Comparison of ENCODE assay signal across 9 mouse cellular contexts in the genomic region with DNA sequence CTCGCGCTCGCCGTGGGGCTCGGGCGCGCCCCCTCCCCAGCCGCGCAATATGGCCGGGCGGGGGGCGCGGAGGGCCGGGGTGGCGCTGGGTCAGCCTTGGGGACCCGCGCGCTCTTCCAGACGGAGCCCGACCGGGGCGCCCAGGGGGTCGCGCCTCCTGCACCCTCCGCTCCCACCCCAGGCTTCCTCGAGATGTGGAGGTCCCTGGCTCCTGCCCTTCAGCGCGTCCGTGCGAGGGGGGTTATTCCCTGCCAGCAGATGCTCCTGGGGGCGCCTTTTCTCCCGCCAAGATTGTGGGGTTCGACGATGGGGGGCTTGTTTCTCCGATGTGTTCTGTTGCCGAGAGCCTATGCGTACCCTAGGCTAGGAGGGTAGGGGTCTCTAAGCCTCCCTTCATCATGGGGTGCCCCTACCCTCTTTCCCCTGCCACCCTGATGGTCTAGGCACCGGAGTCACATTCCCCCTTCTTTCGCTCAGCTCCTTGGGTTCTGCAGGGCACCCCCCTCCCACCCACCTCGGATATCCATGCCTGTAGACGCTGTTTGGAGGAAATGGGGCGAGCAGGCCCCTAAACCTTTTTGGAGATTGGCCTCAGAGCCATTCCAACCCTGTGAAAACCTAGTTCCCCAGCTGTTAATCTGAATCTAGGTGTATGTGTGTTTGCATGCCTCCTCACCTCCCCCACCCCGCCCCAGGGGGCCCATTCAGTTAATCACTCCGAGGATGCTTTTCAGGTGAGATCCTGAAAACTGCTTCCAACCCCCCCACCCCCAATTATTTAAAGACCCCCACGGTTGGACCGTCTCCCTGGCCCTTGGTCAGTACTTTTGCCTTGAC. TPM values are rescaled to one million over a fixed set of nuclear protein-coding genes. Genes with fewer than 3 reads are reported as not detected.
A peak's percentile ranks its signal among the peaks of the same experiment; 100 is the strongest.
DNase-seq lines count a peak whose midpoint lies in the region; ATAC-seq and TF ChIP-seq lines count a peak whose summit lies in the region.
"Had no signal": no experiment of that assay in that cellular context is flagged by ENCODE, and none has a peak within 500 bp of the region (broad histone marks: within the 10 kb centered on the region; RNA-seq: fewer than 3 reads in every experiment).

No protein-coding gene starts in this region.

- WGBS in heart, embryonic 10.5 days, result 1% methylated on average over 45 of the region's 46 CpGs
- 2% methylated on average over 38 of the region's 46 CpGs for WGBS in forebrain, postnatal 0 days
- 1% methylated on average over 23 of the region's 46 CpGs for WGBS in limb, embryonic 12.5 days
- under 1% methylated on average over 38 of the region's 46 CpGs for WGBS in neural tube, embryonic 15.5 days

- H3K27ac ChIP-seq in heart, embryonic 10.5 days, result peak overlapping the region; percentile 98
- peak overlapping the region; percentile 85 for H3K27ac ChIP-seq in forebrain, postnatal 0 days (ENCODE audit: low read depth, low read length)
- peak overlapping the region; percentile 85 for H3K27ac ChIP-seq in limb, embryonic 12.5 days
- H3K27ac ChIP-seq in neural tube, embryonic 15.5 days (replicated peaks), result peak overlapping the region; percentile 89

- no peaks in the 10 kb centered on the region for H3K36me3 ChIP-seq in heart, embryonic 10.5 days
- no peaks in the 10 kb centered on the region for H3K36me3 ChIP-seq in forebrain, postnatal 0 days (ENCODE audit: insufficient read depth)
- H3K36me3 ChIP-seq in limb, embryonic 12.5 days, result no peaks in the 10 kb centered on the region
- H3K36me3 ChIP-seq in neural tube, embryonic 15.5 days, result no peaks in the 10 kb centered on the region

- H3K9me3 ChIP-seq in heart, embryonic 10.5 days, result no peaks in the 10 kb centered on the region
- H3K9me3 ChIP-seq in forebrain, postnatal 0 days (ENCODE audit: low read length), result no peaks in the 10 kb centered on the region
- H3K9me3 ChIP-seq in limb, embryonic 12.5 days, result no peaks in the 10 kb centered on the region
- H3K9me3 ChIP-seq in neural tube, embryonic 15.5 days (replicated peaks), result no peaks in the 10 kb centered on the region

- H3K4me1 ChIP-seq in heart, embryonic 10.5 days, result peaks cover 56% of the 10 kb centered on the region
- peaks cover 23% of the 10 kb centered on the region for H3K4me1 ChIP-seq in forebrain, postnatal 0 days (ENCODE audit: insufficient read depth)
- peaks cover 47% of the 10 kb centered on the region for H3K4me1 ChIP-seq in limb, embryonic 12.5 days (replicated peaks)
- peaks cover 53% of the 10 kb centered on the region for H3K4me1 ChIP-seq in neural tube, embryonic 15.5 days

- peak overlapping the region; percentile 82 for H3K4me2 ChIP-seq in forebrain, postnatal 0 days (ENCODE audit: low read depth)
- H3K4me2 ChIP-seq in limb, embryonic 12.5 days, result peak overlapping the region; percentile 92
- peak overlapping the region; percentile 78 for H3K4me2 ChIP-seq in neural tube, embryonic 15.5 days

- peak overlapping the region; percentile 97 for H3K4me3 ChIP-seq in heart, embryonic 10.5 days
- H3K4me3 ChIP-seq in forebrain, postnatal 0 days (ENCODE audit: low read depth, low read length), result peak overlapping the region; percentile 90
- peak overlapping the region; percentile 90 for H3K4me3 ChIP-seq in limb, embryonic 12.5 days (replicated peaks)
- peak overlapping the region; percentile 84 for H3K4me3 ChIP-seq in neural tube, embryonic 15.5 days (replicated peaks)

- peaks cover 14% of the 10 kb centered on the region; the same call in 1 of the 2 replicates for H3K27me3 ChIP-seq in heart, embryonic 10.5 days (ENCODE audit: insufficient read depth, poor library complexity, severe bottlenecking)
- no peaks in the 10 kb centered on the region for H3K27me3 ChIP-seq in forebrain, postnatal 0 days (ENCODE audit: insufficient read depth, low read length)
- H3K27me3 ChIP-seq in limb, embryonic 12.5 days, result peaks cover 10% of the 10 kb centered on the region
- H3K27me3 ChIP-seq in neural tube, embryonic 15.5 days (replicated peaks), result 0 out of 2 replicates have a peak, but pooled peaks cover 6% of the 10 kb centered on the region

- peak overlapping the region; percentile 91 for H3K9ac ChIP-seq in forebrain, postnatal 0 days
- peak overlapping the region; percentile 95 for H3K9ac ChIP-seq in limb, embryonic 12.5 days (replicated peaks)
- peak overlapping the region; percentile 90 for H3K9ac ChIP-seq in neural tube, embryonic 15.5 days (replicated peaks)

- no peak for TF ChIP-seq CTCF in brain, embryonic 14.5 days (IDR thresholded peaks at IDR 0.05; ENCODE audit: borderline replicate concordance, extremely low read depth, insufficient read depth, insufficient read length)
- no peak; the same call in 1 of the 2 replicates for TF ChIP-seq CTCF in forebrain, postnatal 0 days (IDR thresholded peaks at IDR 0.05; ENCODE audit: low read depth)

- peak; percentile 47 for ATAC-seq in forebrain, postnatal 0 days
- ATAC-seq in limb, embryonic 12.5 days (ENCODE audit: insufficient number of reproducible peaks, insufficient read depth, low FRiP score, low TSS enrichment, low read depth), result peak; percentile 48
- peak; percentile 73 for ATAC-seq in neural tube, embryonic 15.5 days (ENCODE audit: low FRiP score)

- DNase-seq in heart, embryonic 10.5 days (ENCODE audit: low spot score), result no peak
- no peak for DNase-seq in heart, adult 8-10 months (ENCODE audit: low spot score)
- peak; percentile 31 for DNase-seq in brain, embryonic 14.5 days (ENCODE audit: low read depth)
- peak; percentile 46 for DNase-seq in forebrain, postnatal 0 days
- no peak for DNase-seq in layer of hippocampus, postnatal 36 days
- no peak for DNase-seq in urinary bladder, adult 18-20 months (ENCODE audit: low spot score in 2 of 2)

- no peak for TF ChIP-seq POLR2A in brain, embryonic 14.5 days (IDR thresholded peaks at IDR 0.05; ENCODE audit: borderline replicate concordance, extremely low read depth, insufficient read depth, insufficient read length, poor library complexity, severe bottlenecking)

RNA-seq across cellular contexts. Expression of gene Acvr1b, which starts 0.6 kb away (rescaled TPM):
- polyA plus RNA-seq in heart, embryonic 10.5 days (2016; fragmentation: Nextera tagmentation; extraction: Ambion mirVana), result 5.4 and 5.6 TPM in 2 replicates
- total RNA-seq in heart, adult 8-10 months (2022), result 10 to 100 TPM; 12.1 to 14.7 (median 13.9) TPM
- 62.5 and 75.3 TPM in 2 replicates for polyA plus RNA-seq in brain, embryonic 14.5 days (2012; rRNA removed)
- 74.2 and 80.4 TPM in 2 replicates for total RNA-seq in forebrain, postnatal 0 days (2014; rRNA removed)
- 13.2 and 17.4 TPM in 2 replicates for polyA plus RNA-seq in forebrain, postnatal 0 days (2015; fragmentation: Nextera tagmentation; extraction: Ambion mirVana)
- polyA plus RNA-seq in limb, embryonic 12.5 days (2016; fragmentation: Nextera tagmentation; extraction: Ambion mirVana), result 7.3 and 8.2 TPM in 2 replicates
- polyA plus RNA-seq in neural tube, embryonic 15.5 days (2015; fragmentation: Nextera tagmentation; extraction: Ambion mirVana), result 19.3 and 23.1 TPM in 2 replicates
- total RNA-seq in layer of hippocampus, postnatal 36 days (2021), result 10 to 100 TPM; 85.2 to 88.5 TPM

RNA-seq across cellular contexts. Expression of gene Acvrl1, which starts 46.2 kb away (rescaled TPM):
- polyA plus RNA-seq in heart, embryonic 10.5 days (2016; fragmentation: Nextera tagmentation; extraction: Ambion mirVana), result 2.7 and 5.2 TPM in 2 replicates
- total RNA-seq in heart, adult 8-10 months (2022), result 10 to 100 TPM; 19.8 to 30.3 (median 23.0) TPM
- 8.5 and 11.6 TPM in 2 replicates for polyA plus RNA-seq in brain, embryonic 14.5 days (2012; rRNA removed)
- total RNA-seq in forebrain, postnatal 0 days (2014; rRNA removed), result 8.7 and 10.7 TPM in 2 replicates
- 5.8 and 6.0 TPM in 2 replicates for polyA plus RNA-seq in forebrain, postnatal 0 days (2015; fragmentation: Nextera tagmentation; extraction: Ambion mirVana)
- 7.3 and 7.4 TPM in 2 replicates for polyA plus RNA-seq in limb, embryonic 12.5 days (2016; fragmentation: Nextera tagmentation; extraction: Ambion mirVana)
- polyA plus RNA-seq in neural tube, embryonic 15.5 days (2015; fragmentation: Nextera tagmentation; extraction: Ambion mirVana), result 9.5 and 12.6 TPM in 2 replicates
- total RNA-seq in layer of hippocampus, postnatal 36 days (2021), result 1 to 10 TPM; 7.5 to 8.9 TPM

RNA-seq across cellular contexts. Expression of gene Grasp, which starts 49.5 kb away (rescaled TPM):
- polyA plus RNA-seq in heart, embryonic 10.5 days (2016; fragmentation: Nextera tagmentation; extraction: Ambion mirVana), result 3.4 and 5.0 TPM in 2 replicates
- total RNA-seq in heart, adult 8-10 months (2022), result 10 to 100 TPM in 1 of 4 experiments, 1 to 10 TPM in 3; 7.6 to 10.2 (median 9.5) TPM
- 4.9 and 6.5 TPM in 2 replicates for polyA plus RNA-seq in brain, embryonic 14.5 days (2012; rRNA removed)
- 8.8 and 11.1 TPM in 2 replicates for total RNA-seq in forebrain, postnatal 0 days (2014; rRNA removed)
- polyA plus RNA-seq in forebrain, postnatal 0 days (2015; fragmentation: Nextera tagmentation; extraction: Ambion mirVana), result 3.3 and 3.4 TPM in 2 replicates
- 7.9 and 10.5 TPM in 2 replicates for polyA plus RNA-seq in limb, embryonic 12.5 days (2016; fragmentation: Nextera tagmentation; extraction: Ambion mirVana)
- 2.2 and 2.5 TPM in 2 replicates for polyA plus RNA-seq in neural tube, embryonic 15.5 days (2015; fragmentation: Nextera tagmentation; extraction: Ambion mirVana)
- total RNA-seq in layer of hippocampus, postnatal 36 days (2021), result 10 to 100 TPM; 68.7 to 70.3 TPM

RNA-seq across cellular contexts. Expression of gene Ankrd33, which starts 59.0 kb away (rescaled TPM):
- polyA plus RNA-seq in heart, embryonic 10.5 days (2016; fragmentation: Nextera tagmentation; extraction: Ambion mirVana), result not detected in 2 replicates
- not detected for total RNA-seq in heart, adult 8-10 months (2022)
- not detected in 2 replicates for polyA plus RNA-seq in brain, embryonic 14.5 days (2012; rRNA removed)
- total RNA-seq in forebrain, postnatal 0 days (2014; rRNA removed), result not detected in 2 replicates
- polyA plus RNA-seq in forebrain, postnatal 0 days (2015; fragmentation: Nextera tagmentation; extraction: Ambion mirVana), result not detected in 2 replicates
- not detected in 2 replicates for polyA plus RNA-seq in limb, embryonic 12.5 days (2016; fragmentation: Nextera tagmentation; extraction: Ambion mirVana)
- polyA plus RNA-seq in neural tube, embryonic 15.5 days (2015; fragmentation: Nextera tagmentation; extraction: Ambion mirVana), result not detected in 2 replicates
- not detected for total RNA-seq in layer of hippocampus, postnatal 36 days (2021)
- total RNA-seq: layer of hippocampus, postnatal 10 days had no signal

Comparison
In these comparisons a context has a peak if more than half of its experiments do, and no peak if none do; other contexts are left out.
1. DNase-seq: peak in brain, embryonic 14.5 days (single experiment) and forebrain, postnatal 0 days (single experiment); none in heart, embryonic 10.5 days (single experiment), heart, adult 8-10 months (single experiment), layer of hippocampus, postnatal 36 days (0 of 2) and urinary bladder, adult 18-20 months (0 of 2).
2. Peak in every context shown above with its lines, with median percentiles within 50 percentile points of each other: H3K27ac ChIP-seq, H3K4me3 ChIP-seq, ATAC-seq, H3K4me2 ChIP-seq and H3K9ac ChIP-seq.